Mouse (Mus musculus): ENCODE results near the gene Etv5.

DNA sequence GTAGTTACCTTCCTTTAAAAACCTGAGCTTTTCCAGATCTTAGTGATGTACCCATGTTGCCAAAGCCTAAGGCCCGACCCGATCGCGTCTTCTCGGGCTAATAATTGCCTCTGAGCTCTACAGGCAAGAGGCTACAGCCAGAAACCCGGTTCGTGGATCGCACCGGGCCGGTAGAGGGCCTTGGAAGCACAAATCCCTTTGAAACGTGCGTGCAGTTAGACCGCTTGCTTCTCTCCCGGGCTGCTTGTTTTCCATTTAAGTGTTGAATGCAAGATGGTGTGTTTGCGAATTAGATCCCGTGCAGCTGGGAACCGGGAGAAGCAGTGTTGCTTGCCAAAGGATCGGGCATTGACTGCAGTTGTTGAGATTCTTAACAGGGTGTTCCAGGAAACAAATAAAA lies 750 bp upstream of the Etv5 start:
- no peak for TF ChIP-seq POLR2A (IDR thresholded peaks at IDR 0.05; ENCODE audit: borderline replicate concordance, extremely low read depth, insufficient read depth, insufficient read length, poor library complexity, severe bottlenecking)
- peak; percentile 22; the same call in 1 of the 2 replicates for TF ChIP-seq CTCF (IDR thresholded peaks at IDR 0.05; ENCODE audit: borderline replicate concordance, extremely low read depth, insufficient read depth, insufficient read length)
